Mouse (Mus musculus): ENCODE measurements at regions not wholly inside any gene's neighbourhood (a gene's known extent, or its start where the extent isn't known, plus 50 kb on each side); places are given as distances from the start of the nearest gene placed in this dataset.

- DNase-seq (ENCODE audit: low spot score in 2 of 2), result no peak
These were observed 91.7 kb upstream of the Klf6 start for GRCm38 (mm10) chr13:5769283-5770260.

- DNase-seq (ENCODE audit: low spot score in 2 of 2), result no peak
These were observed 87.5 kb upstream of the Klf6 start for GRCm38 (mm10) chr13:5773811-5774210.

- no peak for DNase-seq (ENCODE audit: low spot score in 2 of 2)
These were observed 82.7 kb upstream of the Klf6 start for GRCm38 (mm10) chr13:5778443-5779171.

GRCm38 (mm10) chr13:5779410-5779809, 81.9 kb upstream of the Klf6 start:
- DNase-seq (ENCODE audit: low spot score in 2 of 2), result no peak

- DNase-seq (ENCODE audit: low spot score in 2 of 2), result no peak
These were observed 78.7 kb upstream of the Klf6 start for GRCm38 (mm10) chr13:5782540-5782939.

- no peak for DNase-seq (ENCODE audit: low spot score in 2 of 2)
These were observed 74.2 kb upstream of the Klf6 start for GRCm38 (mm10) chr13:5787114-5787513.

- DNase-seq (ENCODE audit: low spot score in 2 of 2), result no peak
These were observed 72.0 kb upstream of the Klf6 start for GRCm38 (mm10) chr13:5789302-5789701.

DNA sequence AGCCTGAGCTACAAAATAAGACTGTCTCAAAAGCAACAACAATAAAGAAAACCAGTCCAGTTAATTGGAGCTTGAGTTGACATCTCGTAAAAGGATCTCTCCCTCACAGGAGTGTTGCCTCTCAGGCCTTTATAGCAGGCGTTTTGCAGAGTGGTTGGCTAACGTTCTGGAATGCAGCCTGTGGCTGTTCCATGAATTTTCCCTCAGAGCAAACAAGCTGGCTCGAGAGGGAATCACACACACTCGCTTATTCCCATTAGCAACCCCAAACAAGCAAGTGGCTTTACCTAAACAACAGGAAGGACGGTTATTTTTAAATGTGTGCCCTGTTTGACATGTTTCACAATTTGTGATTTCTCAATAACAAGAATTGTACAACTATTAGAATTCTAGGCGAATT, 59.2 kb upstream of the Klf6 start:
- no peak for DNase-seq (ENCODE audit: low spot score in 2 of 2)

GRCm38 (mm10) chr13:5802826-5803225, 58.5 kb upstream of the Klf6 start:
- DNase-seq (ENCODE audit: low spot score in 2 of 2), result no peak

- DNase-seq (ENCODE audit: low spot score in 2 of 2), result peak; percentile 26 to 30
These were observed 57.5 kb upstream of the Klf6 start for GRCm38 (mm10) chr13:5803540-5804380.

GRCm38 (mm10) chr13:5804381-5804941, 56.8 kb upstream of the Klf6 start:
- DNase-seq (ENCODE audit: low spot score in 2 of 2), result no peak

DNA sequence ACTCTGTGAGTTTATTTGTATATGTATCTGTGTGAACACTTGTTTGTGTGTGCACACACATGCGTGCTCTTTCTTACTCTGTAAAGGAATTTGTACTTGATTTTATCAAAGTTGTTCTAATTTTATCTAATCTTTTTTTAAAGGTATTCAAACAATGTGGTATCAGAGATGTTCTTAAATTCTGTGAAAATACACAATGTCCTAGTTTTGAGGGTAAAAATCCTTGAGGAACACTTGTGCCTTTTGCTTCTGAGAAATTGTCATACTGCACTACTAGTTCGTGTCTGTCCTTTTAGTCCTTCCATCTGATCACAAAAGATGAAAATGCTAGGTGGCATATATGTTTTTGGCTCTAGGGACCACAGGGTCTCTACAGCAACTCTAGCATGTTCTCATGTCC, 52.9 kb upstream of the Klf6 start:
- DNase-seq (ENCODE audit: low spot score in 2 of 2), result no peak
